Mouse (Mus musculus): ENCODE results near the gene Gm7697. TPM values are rescaled to one million over a fixed set of nuclear protein-coding genes. Genes with fewer than 3 reads are reported as not detected.

The Gm7697 gene
- polyA plus RNA-seq (2015; fragmentation: Illumina TruSeq; extraction: RNeasy Lipid Tissue Mini Kit (QIAGEN cat#74804); ENCODE audit: insufficient read depth, low replicate concordance) = not detected

DNA sequence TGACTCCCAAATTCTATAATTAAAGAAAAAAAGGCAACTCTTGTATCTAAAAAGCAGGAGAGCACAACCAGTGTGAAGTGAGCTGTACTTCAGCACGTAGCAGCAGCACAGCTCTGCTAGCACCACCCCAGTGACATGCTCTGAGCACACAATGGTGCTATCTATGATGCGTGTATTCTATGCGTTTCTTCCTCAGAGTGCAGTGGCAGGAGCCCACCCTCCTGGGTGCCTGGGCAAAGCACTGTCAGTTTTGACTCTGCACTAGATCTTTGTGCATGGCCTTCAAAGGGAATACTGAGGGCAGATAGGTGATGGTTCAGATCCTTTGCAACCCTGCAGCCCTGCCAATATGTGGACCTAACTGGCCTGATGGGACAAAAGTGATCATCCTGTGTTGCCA lies at the start of gene Gm7697:
Gene Gm7697, minus strand, starts transcription at position 101 of the 400 bp plus-strand sequence.

DNA sequence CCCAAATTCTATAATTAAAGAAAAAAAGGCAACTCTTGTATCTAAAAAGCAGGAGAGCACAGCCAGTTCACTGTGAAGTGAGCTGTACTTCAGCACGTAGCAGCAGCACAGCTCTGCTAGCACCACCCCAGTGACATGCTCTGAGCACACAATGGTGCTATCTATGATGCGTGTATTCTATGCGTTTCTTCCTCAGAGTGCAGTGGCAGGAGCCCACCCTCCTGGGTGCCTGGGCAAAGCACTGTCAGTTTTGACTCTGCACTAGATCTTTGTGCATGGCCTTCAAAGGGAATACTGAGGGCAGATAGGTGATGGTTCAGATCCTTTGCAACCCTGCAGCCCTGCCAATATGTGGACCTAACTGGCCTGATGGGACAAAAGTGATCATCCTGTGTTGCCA lies 69.3 kb downstream of the Gm7697 start, which contains the start of gene Gm9495:
Gene Gm9495, minus strand, starts transcription at position 101 of the 400 bp plus-strand sequence.

Other genes starting within 250 kb of the Gm7697 start
- not detected for gene Gm9495, start 69.4 kb downstream of the Gm7697 start, polyA plus RNA-seq (2015; fragmentation: Illumina TruSeq; extraction: RNeasy Lipid Tissue Mini Kit (QIAGEN cat#74804); ENCODE audit: insufficient read depth, low replicate concordance)
- 29.8 TPM for gene Zfp868, start 102.6 kb upstream of the Gm7697 start, polyA plus RNA-seq (2015; fragmentation: Illumina TruSeq; extraction: RNeasy Lipid Tissue Mini Kit (QIAGEN cat#74804); ENCODE audit: insufficient read depth, low replicate concordance)
- 3.1 TPM for gene Zfp964, start 131.5 kb upstream of the Gm7697 start, polyA plus RNA-seq (2015; fragmentation: Illumina TruSeq; extraction: RNeasy Lipid Tissue Mini Kit (QIAGEN cat#74804); ENCODE audit: insufficient read depth, low replicate concordance)
- 88.7 TPM for gene Zfp869, start 187.7 kb upstream of the Gm7697 start, polyA plus RNA-seq (2015; fragmentation: Illumina TruSeq; extraction: RNeasy Lipid Tissue Mini Kit (QIAGEN cat#74804); ENCODE audit: insufficient read depth, low replicate concordance)
- gene Zfp963, start 227.0 kb upstream of the Gm7697 start, polyA plus RNA-seq (2015; fragmentation: Illumina TruSeq; extraction: RNeasy Lipid Tissue Mini Kit (QIAGEN cat#74804); ENCODE audit: insufficient read depth, low replicate concordance) = 11.5 TPM

Data from spleen, adult 10 weeks (tissue).